Mouse (Mus musculus): ENCODE measurements around the gene Stk40. TPM values are rescaled to one million over a fixed set of nuclear protein-coding genes. Genes with fewer than 3 reads are reported as not detected.

Stk40 gene
- polyA plus RNA-seq, 1 experiment from 2014 or later = 29.5 TPM

- Histone ChIP-seq H3K27ac (ENCODE audit: low read depth, low read length) (no peak overlapping the region), H3K4me3 (ENCODE audit: low read length) (no peak overlapping the region), H3K36me3 (ENCODE audit: control insufficient read depth, insufficient read depth, low read length) (peaks cover 7% of the 10 kb centered on the region; the same call in 1 of the 2 replicates), H3K9ac (ENCODE audit: low read depth, low read length) (no peak overlapping the region), H3K9me3 (ENCODE audit: control insufficient read depth, low read length) (no peaks in the 10 kb centered on the region), H3K27me3 (replicated peaks; ENCODE audit: control insufficient read depth, insufficient read depth, low read length) (no peaks in the 10 kb centered on the region), H3K4me1 (ENCODE audit: control insufficient read depth, insufficient read depth, low read depth, low read length) (no peaks in the 10 kb centered on the region), H3K4me2 (ENCODE audit: low read length) (no peak overlapping the region)
- ATAC-seq = no peak
- WGBS = 98% methylated on average over 3 of the region's 3 CpGs
These were observed 83.3 kb downstream of the Stk40 start for GRCm38 (mm10) chr4:126187096-126187495.

Other genes with a start within 250 kb of the Stk40 start
- gene Csf3r, start 79.4 kb upstream of the Stk40 start, polyA plus RNA-seq (2015; fragmentation: Nextera tagmentation; extraction: Ambion mirVana) = 0.57 and 0.68 TPM in 2 replicates
- 134 and 138 TPM in 2 replicates for gene Mrps15, start 57.0 kb upstream of the Stk40 start, polyA plus RNA-seq (2015; fragmentation: Nextera tagmentation; extraction: Ambion mirVana)
- 42.5 and 42.9 TPM in 2 replicates for gene Oscp1, start 45.4 kb upstream of the Stk40 start, polyA plus RNA-seq (2015; fragmentation: Nextera tagmentation; extraction: Ambion mirVana)
- 51.3 and 55.8 TPM in 2 replicates for gene Lsm10, start 7.3 kb upstream of the Stk40 start, polyA plus RNA-seq (2015; fragmentation: Nextera tagmentation; extraction: Ambion mirVana)
- gene Eva1b, start 43.8 kb downstream of the Stk40 start, polyA plus RNA-seq (2015; fragmentation: Nextera tagmentation; extraction: Ambion mirVana) = 11.8 and 13.7 TPM in 2 replicates
- gene Sh3d21, start 59.5 kb downstream of the Stk40 start, polyA plus RNA-seq (2015; fragmentation: Nextera tagmentation; extraction: Ambion mirVana) = 1.3 and 1.5 TPM in 2 replicates
- 107 and 120 TPM in 2 replicates for gene Thrap3, start 98.8 kb downstream of the Stk40 start, polyA plus RNA-seq (2015; fragmentation: Nextera tagmentation; extraction: Ambion mirVana)
- 59.8 and 71.7 TPM in 2 replicates for gene Map7d1, start 152.4 kb downstream of the Stk40 start, polyA plus RNA-seq (2015; fragmentation: Nextera tagmentation; extraction: Ambion mirVana)
- gene Trappc3, start 158.4 kb downstream of the Stk40 start, polyA plus RNA-seq (2015; fragmentation: Nextera tagmentation; extraction: Ambion mirVana) = 179 and 199 TPM in 2 replicates
- gene Col8a2, start 182.8 kb downstream of the Stk40 start, polyA plus RNA-seq (2015; fragmentation: Nextera tagmentation; extraction: Ambion mirVana) = 5.8 and 6.8 TPM in 2 replicates
- gene Adprhl2, start 217.7 kb downstream of the Stk40 start, polyA plus RNA-seq (2015; fragmentation: Nextera tagmentation; extraction: Ambion mirVana) = 83.1 and 84.1 TPM in 2 replicates
- 11.8 and 13.5 TPM in 2 replicates for gene Tekt2, start 221.7 kb downstream of the Stk40 start, polyA plus RNA-seq (2015; fragmentation: Nextera tagmentation; extraction: Ambion mirVana)

All from hindbrain, embryonic 16.5 days (tissue).